Mouse (Mus musculus) telencephalon, adult 2 months (tissue): ENCODE measurements around the gene Shcbp1l.
A peak's percentile ranks its signal among the peaks of the same experiment; 100 is the strongest.

Experiments
- DNase-seq: peaks from one replicate; pipeline ENCODE4 v3.0.0-alpha.2; 2011; ENCODE audit warnings: low read depth, low spot score

Gene Shcbp1l

DNA sequence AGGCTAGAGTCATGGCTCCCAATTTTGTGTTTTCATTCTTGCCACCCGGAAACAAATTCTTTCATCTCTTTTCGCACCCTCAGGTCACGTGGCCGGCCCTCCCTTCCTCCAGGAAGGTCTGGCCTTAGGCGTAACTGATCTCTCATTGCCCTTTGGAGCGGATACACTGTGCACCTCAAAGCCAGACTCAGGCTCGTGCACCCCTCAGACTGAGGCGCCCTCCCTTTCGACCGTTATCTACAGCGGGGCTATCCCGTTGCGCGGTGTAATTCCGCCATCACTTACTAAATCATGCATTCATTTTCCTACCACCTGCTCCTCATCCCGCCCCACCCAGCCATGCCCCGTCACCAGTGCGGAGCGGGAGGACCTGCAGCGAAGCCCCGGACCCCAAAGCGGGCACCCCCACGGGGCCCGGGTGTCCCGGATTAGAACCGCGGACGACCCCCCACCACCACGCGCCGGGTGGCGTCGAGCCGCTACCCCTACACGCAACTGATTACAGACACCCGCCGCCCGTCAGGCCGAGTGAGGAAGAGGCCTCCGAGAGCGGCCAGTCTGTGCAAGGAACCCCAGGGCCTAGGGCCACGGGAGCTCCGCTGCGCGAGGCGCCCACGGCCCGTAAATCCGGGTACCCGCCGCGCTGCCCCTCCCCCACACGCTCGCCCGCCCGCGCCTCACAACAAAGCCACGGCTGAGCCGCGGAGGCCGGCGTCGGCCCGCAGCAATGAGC is 62.0 kb downstream of the Shcbp1l start:
- no peak for DNase-seq

DNA sequence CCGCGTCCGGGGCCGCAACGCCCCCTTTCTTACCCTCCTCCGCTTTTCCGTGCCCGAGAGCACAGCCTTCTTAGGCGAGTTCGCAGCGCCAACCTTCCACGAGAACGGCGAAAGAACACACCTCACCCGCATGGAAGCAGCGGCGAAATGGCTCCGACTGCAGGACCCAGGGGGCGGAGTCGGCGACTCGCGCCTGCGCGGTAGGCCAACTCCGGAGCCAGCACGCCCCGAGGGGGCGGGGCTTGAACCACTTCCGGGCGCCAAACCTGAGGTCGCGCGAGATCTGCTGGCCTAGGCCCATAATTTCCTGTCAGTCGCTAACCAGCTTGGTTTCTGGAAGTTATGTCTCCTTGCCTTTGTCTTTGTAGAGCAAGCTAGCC is 62.5 kb downstream of the Shcbp1l start, which contains the start of gene Dhx9:
TSS of gene Dhx9 (minus strand) at position 161 of the 380 bp plus-strand sequence.
- peak; percentile 89 for DNase-seq

DNA sequence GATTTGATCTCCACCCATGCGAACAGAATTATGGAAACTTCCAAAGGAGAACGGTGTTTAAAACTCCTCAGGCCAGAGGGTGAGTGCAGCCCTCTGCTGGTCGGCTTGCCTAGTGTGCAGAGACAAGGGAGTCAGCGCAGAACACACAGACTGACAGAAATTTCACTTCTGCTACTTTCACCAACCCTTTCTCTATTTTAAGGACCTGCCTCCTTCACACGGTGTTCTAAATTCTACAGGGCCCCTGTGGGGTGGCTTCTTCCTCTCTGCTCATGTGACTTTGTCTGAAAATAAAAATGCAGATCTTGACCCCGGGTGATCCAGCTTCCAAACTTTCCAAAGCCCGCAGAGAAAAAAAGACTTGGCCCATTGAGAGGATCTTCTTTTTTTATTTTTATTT is 64.2 kb downstream of the Shcbp1l start:
- peak; percentile 39 for DNase-seq

DNA sequence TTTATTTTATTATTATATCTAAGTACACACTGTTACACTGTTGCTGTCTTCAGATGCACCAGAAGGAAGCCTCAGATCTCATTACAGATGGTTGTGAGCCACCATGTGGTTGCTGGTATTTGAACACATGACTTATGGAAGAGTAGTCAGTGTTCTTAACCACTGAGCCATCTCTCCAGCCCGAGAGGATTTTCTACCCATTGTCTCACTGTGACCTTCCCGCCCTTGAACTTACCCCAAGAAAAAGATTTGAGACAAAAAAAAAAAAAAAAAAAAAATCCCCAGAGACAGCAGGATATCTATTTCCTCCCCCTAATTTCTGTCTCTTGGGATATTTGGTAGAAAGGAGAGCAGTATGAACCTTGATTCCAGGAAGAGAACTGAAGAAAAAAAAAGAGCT is 64.6 kb downstream of the Shcbp1l start:
- DNase-seq = no peak

DNA sequence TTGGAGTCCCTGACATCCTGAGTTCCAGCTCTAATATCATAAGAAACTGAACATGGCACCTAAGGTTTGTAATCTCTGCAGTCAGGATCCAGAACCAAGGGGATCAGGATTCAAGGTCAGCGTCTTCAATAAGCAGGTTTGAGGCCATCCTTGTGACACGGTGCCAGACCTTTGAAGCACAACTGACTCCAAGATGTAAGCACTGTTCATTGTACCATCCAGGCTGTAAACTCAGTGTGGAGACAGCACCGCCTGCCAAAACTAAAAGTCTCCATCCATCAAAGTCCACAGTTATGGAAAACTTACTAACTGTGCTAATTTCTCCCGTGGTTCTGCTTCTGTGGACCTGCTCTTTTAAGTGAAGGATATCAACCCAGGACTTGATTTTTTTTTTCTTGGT is 65.0 kb downstream of the Shcbp1l start:
- no peak for DNase-seq

DNA sequence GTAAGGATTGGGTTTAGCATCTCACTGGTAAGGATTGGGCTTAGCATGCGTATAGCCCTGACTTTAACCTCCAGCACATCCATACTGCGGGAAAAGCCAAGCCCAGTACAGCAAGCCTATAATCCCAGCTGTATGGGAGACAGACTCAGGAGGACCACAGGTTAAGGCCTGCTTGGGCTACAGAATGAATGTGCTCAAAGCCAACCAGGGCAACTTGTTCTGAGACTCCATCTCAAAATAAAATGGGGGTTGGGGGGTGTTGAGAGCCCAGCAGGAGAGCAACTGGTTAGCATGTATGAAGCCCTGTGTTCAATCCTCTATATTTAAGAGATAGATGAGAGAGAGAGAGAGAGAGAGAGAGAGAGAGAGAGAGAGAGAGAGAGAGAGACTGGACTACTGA is 66.4 kb downstream of the Shcbp1l start:
- DNase-seq = no peak

DNA sequence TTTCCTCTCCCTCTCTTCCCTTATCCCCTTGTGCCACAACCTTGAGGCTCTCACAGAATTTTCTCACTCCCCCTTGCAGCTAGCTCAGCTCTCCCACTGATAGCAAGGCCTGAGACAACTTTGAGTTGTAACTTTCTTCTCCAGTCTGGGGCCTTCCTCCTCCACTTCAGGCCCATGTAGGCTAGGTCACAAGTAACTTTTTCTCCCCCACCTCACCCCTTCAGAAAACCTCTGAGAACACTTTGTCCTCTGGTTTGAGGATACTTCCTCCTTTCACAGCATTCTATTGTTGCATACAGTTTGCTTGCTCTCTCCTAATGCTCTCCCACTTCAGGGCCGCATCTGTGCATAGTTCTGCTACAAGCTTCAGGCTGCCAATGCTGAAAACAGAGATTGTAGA is 66.9 kb downstream of the Shcbp1l start:
- DNase-seq = no peak

DNA sequence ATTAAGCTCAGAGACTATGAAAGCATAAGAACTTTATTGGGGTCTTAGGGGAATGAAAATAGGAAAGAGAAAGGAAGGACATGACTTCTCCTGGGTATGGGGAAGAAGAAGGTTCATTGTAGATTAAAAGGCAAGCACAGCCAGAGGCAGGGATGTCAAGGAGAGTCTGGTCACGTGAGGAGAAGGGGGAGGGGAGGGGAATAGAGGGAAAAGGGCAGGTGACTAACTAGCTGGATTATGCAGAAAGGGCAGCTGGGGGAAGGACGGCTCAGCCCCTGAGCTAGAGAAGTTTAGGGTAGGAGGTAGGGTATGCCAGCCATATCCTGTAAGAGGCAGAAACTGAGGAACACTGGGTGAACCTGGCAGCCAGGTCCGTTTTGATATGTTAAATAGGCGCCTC is 68.4 kb downstream of the Shcbp1l start:
- no peak for DNase-seq

DNA sequence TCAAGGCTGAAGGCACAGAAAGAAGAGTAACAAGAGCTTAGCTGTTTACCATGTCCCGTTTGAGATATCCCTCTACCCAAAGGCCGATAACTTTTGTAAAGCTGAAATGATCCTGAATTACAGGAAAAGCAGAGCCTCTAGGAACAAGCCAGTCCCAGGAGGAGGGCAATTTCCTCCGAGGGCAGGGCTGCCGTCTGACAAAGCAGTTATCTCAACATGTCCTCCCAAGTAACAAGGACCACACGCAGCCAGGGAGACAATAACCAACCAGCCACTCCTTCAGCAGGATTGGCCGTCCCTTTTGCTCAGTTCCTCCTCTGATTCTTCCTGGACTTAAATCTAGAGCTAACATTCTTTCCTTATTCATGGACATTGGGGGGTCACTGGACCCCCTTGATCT is 69.0 kb downstream of the Shcbp1l start:
- DNase-seq = no peak

DNA sequence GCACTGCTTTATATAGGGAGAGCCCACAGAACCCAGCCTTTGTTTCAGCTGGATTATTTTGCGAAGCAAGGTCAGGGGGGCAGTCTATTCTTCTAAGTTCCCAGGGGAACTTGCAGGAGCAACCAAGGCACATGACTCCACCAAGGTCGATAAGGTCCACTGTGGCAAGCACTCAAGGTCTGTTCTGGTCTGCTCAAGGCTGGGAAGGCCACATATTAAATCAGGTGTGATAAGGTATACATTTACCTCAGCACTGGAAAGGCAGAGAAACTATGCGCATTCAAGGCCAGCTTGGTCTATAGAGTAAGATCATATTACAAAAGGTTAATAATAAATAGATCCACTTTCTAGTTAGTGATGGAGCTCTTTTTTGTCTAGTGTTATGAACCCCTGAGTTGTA is 71.1 kb downstream of the Shcbp1l start:
- no peak for DNase-seq

DNA sequence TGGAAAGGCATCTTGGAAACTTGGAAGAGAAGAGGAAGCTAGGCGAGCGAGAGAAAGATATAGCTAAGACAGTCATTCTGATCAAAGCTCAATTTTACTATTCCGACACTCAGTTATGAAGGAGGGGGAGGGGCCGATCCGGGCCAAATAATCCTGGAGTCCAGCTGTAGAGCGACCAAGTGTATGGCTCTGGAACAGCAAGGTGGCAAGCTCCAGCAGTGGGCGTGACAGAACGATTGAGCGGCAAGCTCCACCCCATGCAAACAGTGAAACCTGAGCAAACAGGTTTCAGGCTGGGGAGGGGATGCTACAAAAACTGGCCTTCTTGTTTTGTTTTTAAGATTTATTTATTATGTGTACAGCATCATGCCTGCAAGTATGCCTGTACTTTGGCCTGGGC is 75.1 kb downstream of the Shcbp1l start:
- DNase-seq = no peak

DNA sequence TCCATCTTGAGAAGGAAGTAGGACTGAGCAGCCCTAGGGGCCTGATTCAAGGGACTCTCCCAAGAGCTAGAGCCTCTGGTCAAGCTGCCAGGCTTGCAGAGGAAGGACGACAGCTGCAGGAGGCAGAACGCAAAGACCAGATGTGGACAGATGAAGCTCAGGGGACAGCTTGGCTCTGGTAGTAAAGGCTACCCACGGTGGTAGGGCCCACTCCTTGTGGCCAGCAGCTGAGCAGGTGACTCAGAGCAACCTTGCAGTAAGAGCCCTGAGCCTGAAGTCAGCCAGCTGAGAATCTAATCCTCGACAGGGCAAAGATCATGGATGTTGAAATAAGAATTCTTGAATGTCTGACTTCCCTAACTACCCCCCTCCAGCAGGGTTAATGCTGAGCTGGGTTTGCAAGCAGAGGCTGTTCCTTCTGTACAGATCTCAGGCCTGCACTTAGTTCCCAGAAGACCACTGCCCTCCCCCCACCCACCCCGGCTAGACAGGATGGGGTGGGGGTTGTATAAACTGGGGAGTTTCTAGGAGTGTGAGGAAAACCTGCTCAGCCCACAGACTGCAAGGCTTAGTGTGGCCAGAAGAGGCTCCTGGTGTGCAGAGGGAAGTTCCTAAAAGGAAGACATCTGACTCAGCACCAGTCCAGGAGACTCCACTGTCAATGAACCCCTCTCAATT is 76.8 kb downstream of the Shcbp1l start:
- no peak for DNase-seq
